Mouse (Mus musculus): ENCODE measurements around the gene Ankrd12.

GRCm38 (mm10) chr17:66073971-66074370 lies 2.9 kb downstream of the Ankrd12 start:
- TF ChIP-seq CTCF (IDR thresholded peaks at IDR 0.05; ENCODE audit: extremely low read depth, insufficient read length, insufficient replicate concordance, low read depth, low read length) (no peak), POLR2A (IDR thresholded peaks at IDR 0.05; ENCODE audit: low read depth, low read length) (no peak)

Measured in small intestine, adult 2 months (tissue).